Mouse (Mus musculus): ENCODE results near the gene Gm10197. TPM values are rescaled to one million over a fixed set of nuclear protein-coding genes. Genes with fewer than 3 reads are reported as not detected.
A peak's percentile ranks its signal among the peaks of the same experiment; 100 is the strongest.

Gm10197 gene
- polyA plus RNA-seq, 1 experiment from 2014 or later = 1.7 TPM

DNA sequence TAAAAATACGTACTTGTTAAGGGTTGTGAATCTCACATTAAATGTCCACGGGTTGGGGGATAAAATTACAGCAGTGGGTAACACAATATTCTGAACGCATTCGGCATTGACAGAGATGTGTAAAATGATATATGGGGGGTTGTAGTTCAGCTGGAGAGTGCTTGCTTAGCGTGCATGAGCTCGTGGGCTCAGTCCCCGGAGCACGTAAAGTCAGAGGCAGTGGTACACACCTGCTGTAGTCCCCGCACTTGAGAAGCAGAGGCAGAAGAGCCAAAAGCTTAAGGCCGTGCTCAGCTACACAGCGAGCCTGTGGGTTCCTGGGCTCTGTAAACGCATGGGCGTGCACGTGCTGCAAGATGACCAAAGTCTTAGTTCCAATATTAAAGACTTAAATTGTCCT is 25.8 kb downstream of the Gm10197 start:
- no peak for ATAC-seq (ENCODE audit: low FRiP score)
- Histone ChIP-seq H3K27me3 (no peaks in the 10 kb centered on the region), H3K9me3 (no peaks in the 10 kb centered on the region), H3K36me3 (replicated peaks) (peaks cover 22% of the 10 kb centered on the region), H3K27ac (0 out of 2 replicates have a peak overlapping the region, but pooled peaks have one; percentile 33), H3K4me3 (replicated peaks) (no peak overlapping the region), H3K4me2 (no peak overlapping the region), H3K9ac (no peak overlapping the region), H3K4me1 (peaks cover 22% of the 10 kb centered on the region)
- 82% methylated on average over 14 of the region's 14 CpGs for WGBS

DNA sequence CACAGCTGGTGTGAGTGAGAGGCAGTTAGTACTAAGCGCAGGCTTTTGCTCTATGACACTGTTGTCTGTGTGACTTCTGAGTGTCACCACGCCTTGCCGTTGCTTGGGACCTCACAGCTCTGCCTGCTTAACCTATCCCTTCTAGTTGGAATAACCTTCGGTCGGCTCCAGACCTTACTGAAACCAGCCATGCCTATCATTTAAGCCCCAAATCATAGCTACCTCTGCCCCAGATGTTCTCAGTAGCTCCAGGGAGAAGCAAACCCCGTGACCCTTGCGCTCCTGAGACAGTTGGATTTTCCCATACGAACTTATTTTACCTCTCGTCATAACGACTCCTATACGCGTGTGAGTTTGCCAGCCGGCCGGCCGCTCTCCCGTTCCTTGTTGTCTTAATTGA is 27.5 kb downstream of the Gm10197 start:
- 80% methylated on average over 16 of the region's 16 CpGs for WGBS
- H3K9ac ChIP-seq = no peak overlapping the region
- no peak for ATAC-seq (ENCODE audit: low FRiP score)
- H3K4me1 ChIP-seq = peaks cover 30% of the 10 kb centered on the region
- H3K9me3 ChIP-seq = no peaks in the 10 kb centered on the region
- no peaks in the 10 kb centered on the region for H3K27me3 ChIP-seq
- H3K36me3 ChIP-seq (replicated peaks) = peaks cover 14% of the 10 kb centered on the region; the same call in 1 of the 2 replicates
- peak overlapping the region; percentile 17; the same call in 1 of the 2 replicates for H3K4me2 ChIP-seq
- H3K4me3 ChIP-seq (replicated peaks) = no peak overlapping the region
- H3K27ac ChIP-seq = peak overlapping the region; percentile 20; the same call in 1 of the 2 replicates

DNA sequence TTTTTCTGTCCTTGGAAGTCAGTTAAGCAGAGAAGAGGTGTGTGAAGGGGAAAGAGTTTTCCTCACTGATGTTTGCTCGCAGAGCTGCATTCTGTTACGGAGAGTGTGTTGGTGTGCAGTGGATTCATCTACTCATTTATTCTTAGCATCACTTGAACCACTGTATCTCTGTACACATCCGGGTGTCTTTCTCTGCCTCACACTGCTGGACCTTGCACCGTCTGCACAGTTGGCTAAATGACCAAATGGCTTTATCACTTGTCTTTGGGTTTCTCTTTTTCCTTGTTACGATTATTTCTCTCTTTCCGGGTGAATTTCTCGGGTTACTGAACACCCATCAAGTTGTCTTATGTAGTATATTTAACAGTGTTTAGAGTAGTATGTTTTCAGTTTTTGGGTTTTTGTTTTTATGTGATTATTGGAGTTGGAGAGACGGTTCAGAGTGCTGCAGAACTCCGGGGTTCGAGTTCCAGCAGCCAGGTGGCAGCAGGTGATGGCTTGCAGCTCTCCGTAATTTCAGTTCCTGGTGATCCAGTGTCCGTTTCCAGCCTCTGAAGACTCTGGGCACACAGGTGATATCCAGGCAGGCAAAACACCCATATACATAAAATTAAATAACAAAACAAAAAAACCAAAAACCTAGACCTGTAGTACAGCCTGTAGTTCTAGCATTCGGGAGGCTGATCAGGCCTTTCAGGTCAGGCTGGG is 28.2 kb downstream of the Gm10197 start:
- Histone ChIP-seq H3K4me2 (no peak overlapping the region), H3K4me1 (peaks cover 30% of the 10 kb centered on the region), H3K27me3 (no peaks in the 10 kb centered on the region), H3K36me3 (replicated peaks) (peaks cover 11% of the 10 kb centered on the region; the same call in 1 of the 2 replicates), H3K27ac (peak overlapping the region; percentile 20; the same call in 1 of the 2 replicates), H3K9ac (no peak overlapping the region), H3K9me3 (no peaks in the 10 kb centered on the region), H3K4me3 (replicated peaks) (no peak overlapping the region)
- 93% methylated on average over 13 of the region's 13 CpGs for WGBS
- no peak for ATAC-seq (ENCODE audit: low FRiP score)

- WGBS = 21% methylated on average over 6 of the region's 6 CpGs
- Histone ChIP-seq H3K4me2 (no peak overlapping the region), H3K36me3 (replicated peaks) (peaks cover 13% of the 10 kb centered on the region), H3K4me3 (replicated peaks) (no peak overlapping the region), H3K9me3 (no peaks in the 10 kb centered on the region), H3K4me1 (peaks cover 25% of the 10 kb centered on the region), H3K9ac (no peak overlapping the region), H3K27me3 (no peaks in the 10 kb centered on the region), H3K27ac (no peak overlapping the region)
- 0 out of 2 replicates have a peak, but pooled peaks have one; percentile 46 for ATAC-seq (ENCODE audit: low FRiP score)
Measured at GRCm38 (mm10) chr19:53340423-53340822, 31.1 kb downstream of the Gm10197 start.

- Histone ChIP-seq H3K4me3 (replicated peaks) (no peak overlapping the region), H3K4me2 (no peak overlapping the region), H3K9me3 (no peaks in the 10 kb centered on the region), H3K27me3 (no peaks in the 10 kb centered on the region), H3K36me3 (replicated peaks) (peaks cover 41% of the 10 kb centered on the region), H3K9ac (no peak overlapping the region), H3K27ac (no peak overlapping the region), H3K4me1 (peaks cover 11% of the 10 kb centered on the region)
- ATAC-seq (ENCODE audit: low FRiP score) = no peak
- 96% methylated on average over 9 of the region's 9 CpGs for WGBS
Measured at GRCm38 (mm10) chr19:53335241-53335640, 36.3 kb downstream of the Gm10197 start.

GRCm38 (mm10) chr19:53333730-53334129 is 37.8 kb downstream of the Gm10197 start:
- Histone ChIP-seq H3K27me3 (no peaks in the 10 kb centered on the region), H3K4me1 (peaks cover 12% of the 10 kb centered on the region), H3K4me3 (replicated peaks) (no peak overlapping the region), H3K9ac (no peak overlapping the region), H3K4me2 (no peak overlapping the region), H3K9me3 (no peaks in the 10 kb centered on the region), H3K27ac (no peak overlapping the region), H3K36me3 (replicated peaks) (peaks cover 41% of the 10 kb centered on the region)
- no peak for ATAC-seq (ENCODE audit: low FRiP score)
- 97% methylated on average over 6 of the region's 6 CpGs for WGBS

DNA sequence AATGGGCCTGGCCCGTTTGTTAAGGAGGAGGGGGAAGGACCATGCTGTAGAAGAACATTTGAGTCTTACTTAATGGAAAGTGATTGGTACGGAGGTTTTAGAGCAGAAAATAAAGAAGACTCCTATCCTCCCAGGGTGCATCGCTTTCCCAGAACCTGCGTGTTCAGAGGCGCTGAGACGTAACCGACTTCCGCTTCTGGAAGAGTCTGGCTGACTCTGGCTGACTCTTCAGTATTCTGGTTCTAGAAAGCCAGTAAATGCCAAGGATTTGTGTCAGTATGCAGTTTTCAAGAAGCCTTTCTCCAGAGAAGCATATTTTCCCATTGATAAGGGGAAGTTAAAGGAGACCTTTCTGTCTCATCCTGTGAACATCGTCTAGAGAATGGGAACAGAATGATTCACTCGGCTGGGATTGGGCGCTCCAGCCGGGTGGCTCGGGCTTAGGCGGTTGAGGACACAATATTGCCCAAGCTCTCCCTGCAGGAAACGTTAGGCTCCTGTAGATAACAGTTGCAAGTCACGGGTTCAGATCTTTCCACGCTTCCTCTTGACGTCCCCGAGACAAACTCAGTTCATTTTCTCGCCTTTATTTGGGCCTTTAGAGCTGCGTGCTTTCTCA is 39.6 kb downstream of the Gm10197 start:
- H3K9me3 ChIP-seq = no peaks in the 10 kb centered on the region
- 94% methylated on average over 21 of the region's 21 CpGs for WGBS
- no peak overlapping the region for H3K27ac ChIP-seq
- no peak overlapping the region for H3K4me3 ChIP-seq (replicated peaks)
- ATAC-seq (ENCODE audit: low FRiP score) = no peak
- H3K4me2 ChIP-seq = no peak overlapping the region
- H3K27me3 ChIP-seq = no peaks in the 10 kb centered on the region
- H3K36me3 ChIP-seq (replicated peaks) = peaks cover 28% of the 10 kb centered on the region
- H3K9ac ChIP-seq = no peak overlapping the region
- H3K4me1 ChIP-seq = peaks cover 17% of the 10 kb centered on the region

DNA sequence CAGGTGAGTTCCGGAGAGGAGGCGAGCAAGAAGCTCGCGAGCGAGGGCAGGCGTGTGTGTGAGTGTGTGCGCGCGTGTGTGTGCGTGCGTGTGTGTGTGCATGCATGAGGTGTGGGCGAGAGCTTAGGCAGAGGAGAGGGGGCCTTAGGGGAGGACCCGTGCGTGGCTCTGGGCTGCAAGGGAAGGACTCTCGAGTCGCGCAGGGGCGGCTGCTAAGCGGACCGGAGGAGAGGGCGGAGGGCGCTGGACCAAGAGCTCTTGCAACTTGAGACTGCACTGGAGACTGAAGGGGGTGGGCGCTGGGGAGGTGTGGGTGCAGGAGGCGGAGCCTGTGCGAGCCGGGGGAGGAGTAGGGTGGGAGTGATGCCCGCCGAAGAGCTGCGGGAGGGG is 41.6 kb downstream of the Gm10197 start:
- under 1% methylated on average over 29 of the region's 29 CpGs for WGBS
- peak; percentile 63 for ATAC-seq (ENCODE audit: low FRiP score)
- no peaks in the 10 kb centered on the region for H3K9me3 ChIP-seq
- peaks cover 27% of the 10 kb centered on the region for H3K36me3 ChIP-seq (replicated peaks)
- no peaks in the 10 kb centered on the region for H3K27me3 ChIP-seq
- peak overlapping the region; percentile 74; the same call in 1 of the 2 replicates for H3K27ac ChIP-seq
- peak overlapping the region; percentile 81 for H3K9ac ChIP-seq
- peaks cover 33% of the 10 kb centered on the region for H3K4me1 ChIP-seq
- H3K4me2 ChIP-seq = peak overlapping the region; percentile 99
- peak overlapping the region; percentile 75 for H3K4me3 ChIP-seq (replicated peaks)

DNA sequence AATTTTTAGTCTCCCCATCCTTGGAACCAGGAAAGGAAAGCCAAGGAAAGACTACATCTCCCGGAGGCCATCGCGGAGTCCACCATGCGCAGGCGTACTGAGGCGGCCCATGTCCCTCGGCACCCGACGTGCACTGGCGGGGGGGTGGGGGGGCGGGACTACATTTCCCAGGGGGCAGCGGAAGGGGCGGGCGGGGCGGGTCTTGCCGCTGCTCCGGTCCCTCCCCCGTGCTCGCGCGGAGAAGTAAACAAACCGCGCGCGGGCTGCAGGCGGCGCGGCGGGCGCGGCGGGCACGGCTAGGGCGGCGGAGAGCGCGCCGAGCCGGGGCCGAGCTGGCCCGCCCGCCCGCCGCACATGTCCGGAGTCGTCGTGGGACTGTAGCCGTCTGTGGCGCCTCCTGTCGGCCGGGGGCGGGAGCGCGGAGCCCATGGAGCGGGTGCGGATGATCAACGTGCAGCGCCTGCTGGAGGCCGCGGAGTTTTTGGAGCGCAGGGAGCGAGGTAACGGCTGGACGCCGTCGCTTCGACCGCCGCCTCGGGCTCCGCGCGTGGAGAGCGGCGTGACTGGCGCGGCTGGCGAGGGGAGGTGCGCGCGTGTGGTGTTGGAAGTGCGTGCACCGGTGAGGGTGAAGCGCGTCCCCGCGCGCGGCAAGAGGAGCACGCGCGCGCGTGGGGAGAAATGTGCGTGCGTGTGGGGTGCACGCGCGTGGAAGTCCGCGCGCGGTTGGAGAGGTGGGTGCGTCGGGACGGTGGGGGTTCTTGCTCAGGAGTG is 42.2 kb downstream of the Gm10197 start:
- Histone ChIP-seq H3K27me3 (no peaks in the 10 kb centered on the region), H3K4me2 (peak overlapping the region; percentile 99), H3K4me1 (peaks cover 39% of the 10 kb centered on the region), H3K9ac (peak overlapping the region; percentile 81), H3K27ac (peak overlapping the region; percentile 74), H3K36me3 (replicated peaks) (peaks cover 22% of the 10 kb centered on the region), H3K4me3 (replicated peaks) (peak overlapping the region; percentile 75), H3K9me3 (no peaks in the 10 kb centered on the region)
- under 1% methylated on average over 87 of the region's 106 CpGs for WGBS
- peak; percentile 88 for ATAC-seq (ENCODE audit: low FRiP score)

GRCm38 (mm10) chr19:53328116-53328515 is 43.5 kb downstream of the Gm10197 start:
- 75% methylated on average over 9 of the region's 9 CpGs for WGBS
- Histone ChIP-seq H3K27me3 (no peaks in the 10 kb centered on the region), H3K9ac (no peak overlapping the region), H3K4me3 (replicated peaks) (no peak overlapping the region), H3K36me3 (replicated peaks) (peaks cover 18% of the 10 kb centered on the region), H3K9me3 (no peaks in the 10 kb centered on the region), H3K4me2 (no peak overlapping the region), H3K27ac (0 out of 2 replicates have a peak overlapping the region, but pooled peaks have one; percentile 36), H3K4me1 (peaks cover 43% of the 10 kb centered on the region)
- ATAC-seq (ENCODE audit: low FRiP score) = no peak

DNA sequence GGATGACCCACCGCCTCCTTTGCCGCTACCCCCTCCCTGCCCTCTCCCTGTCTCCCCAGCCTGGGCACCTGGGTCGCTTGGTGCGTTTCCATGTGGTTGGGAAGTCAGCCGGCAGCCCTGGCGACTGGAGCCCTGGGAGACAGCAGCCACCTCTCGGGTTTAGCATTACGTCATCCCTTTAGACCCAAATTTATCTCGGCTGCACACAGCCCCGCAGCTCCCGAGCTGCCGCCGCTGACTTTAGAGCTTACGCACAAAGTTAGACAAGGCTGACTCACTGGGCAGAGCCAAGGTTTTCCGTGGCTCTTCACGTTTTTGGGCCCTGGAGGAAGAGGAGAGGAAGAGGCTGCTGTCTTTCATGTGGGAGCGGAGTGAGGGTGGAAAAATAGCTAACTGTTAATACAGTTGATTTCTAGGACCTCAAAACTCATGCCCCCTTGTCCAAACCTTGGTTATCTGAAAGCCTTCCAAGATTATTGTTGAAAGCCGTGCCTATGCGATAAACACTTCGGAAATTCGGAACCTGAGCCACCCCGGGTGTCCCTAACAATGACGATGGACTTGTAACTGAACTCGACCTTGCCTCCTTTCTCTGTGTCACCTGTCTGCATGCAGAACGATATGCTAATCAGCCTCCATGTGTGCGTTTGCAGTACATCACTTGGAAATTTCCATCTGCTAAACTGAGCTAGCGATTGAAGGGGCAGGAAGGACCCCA is 45.8 kb downstream of the Gm10197 start:
- Histone ChIP-seq H3K4me2 (peak overlapping the region; percentile 58), H3K9me3 (no peaks in the 10 kb centered on the region), H3K27me3 (no peaks in the 10 kb centered on the region), H3K27ac (peak overlapping the region; percentile 50), H3K9ac (peak overlapping the region; percentile 52), H3K4me3 (replicated peaks) (peak overlapping the region; percentile 30), H3K36me3 (replicated peaks) (no peaks in the 10 kb centered on the region), H3K4me1 (peaks cover 41% of the 10 kb centered on the region)
- ATAC-seq (ENCODE audit: low FRiP score) = peak; percentile 6; the same call in 1 of the 2 replicates
- 11% methylated on average over 27 of the region's 27 CpGs for WGBS

- H3K27ac ChIP-seq = no peak overlapping the region
- no peak overlapping the region for H3K4me3 ChIP-seq (replicated peaks)
Measured at GRCm38 (mm10) chr19:53324866-53325265, 46.7 kb downstream of the Gm10197 start.

More at GRCm38 (mm10) chr19:53324866-53325265, 46.7 kb downstream of the Gm10197 start:
- H3K27me3 ChIP-seq = no peaks in the 10 kb centered on the region
- peaks cover 33% of the 10 kb centered on the region for H3K4me1 ChIP-seq
- no peak overlapping the region for H3K9ac ChIP-seq
- no peaks in the 10 kb centered on the region for H3K9me3 ChIP-seq
- H3K4me2 ChIP-seq = peak overlapping the region; percentile 58
- H3K36me3 ChIP-seq (replicated peaks) = no peaks in the 10 kb centered on the region
- 53% methylated on average over 6 of the region's 6 CpGs for WGBS
- ATAC-seq (ENCODE audit: low FRiP score) = no peak
